Mouse (Mus musculus) common myeloid progenitor, adult 5-6 weeks (primary cell): ENCODE results near the gene Sept3. TPM values are rescaled to one million over a fixed set of nuclear protein-coding genes. Genes with fewer than 3 reads are reported as not detected.
A peak's percentile ranks its signal among the peaks of the same experiment; 100 is the strongest.
"Not testable (repeated sequence)": the region's sequence is repeated elsewhere in the genome, so short reads cannot be mapped to it uniquely, and the experiment has no call there.

Experiments used
- ATAC-seq: replicated peaks from 2 replicates; pipeline ENCODE4 v1.8.0; 2016; ENCODE audit warnings: low read depth, mild to moderate bottlenecking, moderate TSS enrichment, inconsistent platforms; ENCODE audit not compliant: poor library complexity, severe bottlenecking
- total RNA-seq: library from RNA; stranded (forward); fragments of 200-1000, 187-1606 nt; gene quantifications from 2 replicates; pipeline ENCODE4 v1.2.3, GENCODE M21; 2017

Gene Sept3
- 0.23 and 0.44 TPM in 2 replicates for total RNA-seq

GRCm38 (mm10) chr15:82274593-82274926 is at the start of gene Sept3:
Sept3 (plus strand) TSS chr15:82274893.
- ATAC-seq = no peak

- 0 out of 2 replicates have a peak, but pooled peaks have one; percentile 14 for ATAC-seq
Measured at GRCm38 (mm10) chr15:82225769-82226168, 48.9 kb upstream of the Sept3 start.

GRCm38 (mm10) chr15:82229542-82230045 is 45.1 kb upstream of the Sept3 start:
- no peak for ATAC-seq

GRCm38 (mm10) chr15:82230098-82230611 is 44.5 kb upstream of the Sept3 start:
- no peak for ATAC-seq

- ATAC-seq = no peak
Measured at GRCm38 (mm10) chr15:82231100-82231499, 43.6 kb upstream of the Sept3 start.

- ATAC-seq = no peak
Measured at GRCm38 (mm10) chr15:82231591-82232378, 42.9 kb upstream of the Sept3 start.

- no peak for ATAC-seq
Measured at GRCm38 (mm10) chr15:82232651-82233050, 42.0 kb upstream of the Sept3 start.

GRCm38 (mm10) chr15:82235661-82236060 is 39.0 kb upstream of the Sept3 start:
- ATAC-seq = peak; percentile 70

- peak; percentile 77 for ATAC-seq
Measured at GRCm38 (mm10) chr15:82236565-82236964, 38.1 kb upstream of the Sept3 start.

GRCm38 (mm10) chr15:82243311-82243710 is 31.4 kb upstream of the Sept3 start:
- no peak for ATAC-seq

GRCm38 (mm10) chr15:82243742-82244114 is 31.0 kb upstream of the Sept3 start:
- ATAC-seq = no peak

GRCm38 (mm10) chr15:82244115-82244804 is 30.4 kb upstream of the Sept3 start, which contains the start of gene Cenpm:
Cenpm (minus strand) TSS chr15:82244748.
- ATAC-seq = peak; percentile 98

- ATAC-seq = not testable (repeated sequence)
Measured at GRCm38 (mm10) chr15:82244805-82245161, 29.9 kb upstream of the Sept3 start.

- no peak for ATAC-seq
Measured at GRCm38 (mm10) chr15:82247131-82247776, 27.4 kb upstream of the Sept3 start.

GRCm38 (mm10) chr15:82251579-82251978 is 23.1 kb upstream of the Sept3 start:
- ATAC-seq = no peak

- ATAC-seq = no peak; the same call in 1 of the 2 replicates
Measured at GRCm38 (mm10) chr15:82252097-82252496, 22.6 kb upstream of the Sept3 start, which contains the start of gene 1500009C09Rik. 1500009C09Rik (plus strand) TSS chr15:82252397.

- ATAC-seq = no peak
Measured at GRCm38 (mm10) chr15:82255248-82255647, 19.4 kb upstream of the Sept3 start.

- ATAC-seq = no peak
Measured at GRCm38 (mm10) chr15:82255944-82256383, 18.7 kb upstream of the Sept3 start.

- peak; percentile 85 for ATAC-seq
Measured at GRCm38 (mm10) chr15:82259510-82259909, 15.2 kb upstream of the Sept3 start.

GRCm38 (mm10) chr15:82266356-82266755 is 8.3 kb upstream of the Sept3 start:
- peak; percentile 64; the same call in 1 of the 2 replicates for ATAC-seq
